Mouse (Mus musculus): ENCODE results near the gene Gapt.

DNA sequence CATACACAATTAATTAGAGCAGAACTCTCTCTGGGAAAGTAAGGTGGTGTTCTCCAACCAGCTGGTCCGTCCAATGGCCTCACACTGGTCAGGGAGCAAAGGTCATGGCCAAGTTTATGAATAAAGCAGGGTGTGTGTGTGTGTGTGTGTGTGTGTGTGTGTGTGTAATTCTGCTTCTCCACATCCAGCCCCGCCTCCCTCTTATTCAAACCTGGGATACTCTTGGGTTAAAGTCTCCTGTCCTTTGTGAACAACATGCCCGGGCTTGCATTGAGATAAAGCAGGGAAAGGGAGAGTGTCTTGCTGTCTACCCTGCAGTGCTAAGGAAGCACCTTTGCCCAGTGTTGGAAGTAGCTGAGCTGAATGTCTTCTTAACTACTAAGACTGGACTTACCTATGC lies 35.6 kb upstream of the Gapt start:
- TF ChIP-seq CTCF (IDR thresholded peaks at IDR 0.05; ENCODE audit: extremely low read depth, insufficient read length, insufficient replicate concordance, low read depth, low read length): no peak
- TF ChIP-seq POLR2A (IDR thresholded peaks at IDR 0.05; ENCODE audit: low read depth, low read length): no peak
